Comparison of ENCODE assay signal across 11 mouse cellular contexts in genomic region chr6:101270095-101270826, GRCm38 (mm10).
DNase-seq lines count a peak whose midpoint lies in the region; ATAC-seq and TF ChIP-seq lines count a peak whose summit lies in the region.
"Had no signal": no experiment of that assay in that cellular context is flagged by ENCODE, and none has a peak within 500 bp of the region (broad histone marks: within the 10 kb centered on the region; RNA-seq: fewer than 3 reads in every experiment).

No protein-coding gene starts in this region.

- H3K9me3 ChIP-seq in heart, embryonic 10.5 days: no peaks in the 10 kb centered on the region
- no peaks in the 10 kb centered on the region for H3K9me3 ChIP-seq in liver, embryonic 12.5 days (replicated peaks)
- no peaks in the 10 kb centered on the region for H3K9me3 ChIP-seq in intestine, embryonic 16.5 days (ENCODE audit: control insufficient read depth, low read length)
- H3K9me3 ChIP-seq in limb, embryonic 14.5 days (ENCODE audit: control insufficient read depth, low read length): no peaks in the 10 kb centered on the region

- ATAC-seq in liver, embryonic 12.5 days: no peak
- no peak for ATAC-seq in intestine, embryonic 16.5 days
- peak; percentile 46; the same call in 1 of the 2 replicates for ATAC-seq in limb, embryonic 14.5 days (ENCODE audit: low FRiP score, low read depth)

- DNase-seq in heart, embryonic 10.5 days (ENCODE audit: low spot score): no peak
- DNase-seq in heart, adult 9 months (ENCODE audit: low spot score in 2 of 2): no peak
- DNase-seq in liver: no peak
- peak; percentile 56 for DNase-seq in limb, embryonic 14.5 days (ENCODE audit: low spot score)
- DNase-seq in retina, postnatal 1 day: no peak
- DNase-seq in cerebellum, postnatal 25 days: no peak
- DNase-seq: adrenal gland, postnatal 10 days; cerebellum, adult 18-20 months; thymus, postnatal 36 days had no signal

- no peak for TF ChIP-seq POLR2A in limb, embryonic 14.5 days (IDR thresholded peaks at IDR 0.05; ENCODE audit: borderline replicate concordance, extremely low read depth, insufficient read depth, insufficient read length)

- H3K27me3 ChIP-seq in heart, embryonic 10.5 days (ENCODE audit: insufficient read depth, poor library complexity, severe bottlenecking): no peaks in the 10 kb centered on the region
- no peaks in the 10 kb centered on the region for H3K27me3 ChIP-seq in liver, embryonic 12.5 days (replicated peaks)
- no peaks in the 10 kb centered on the region for H3K27me3 ChIP-seq in intestine, embryonic 16.5 days (replicated peaks; ENCODE audit: control insufficient read depth, insufficient read depth, low read length)
- no peaks in the 10 kb centered on the region for H3K27me3 ChIP-seq in limb, embryonic 14.5 days (ENCODE audit: control insufficient read depth, insufficient read depth, low read length)

- peak overlapping the region; percentile 73 for H3K27ac ChIP-seq in heart, embryonic 10.5 days
- peak overlapping the region; percentile 83; the same call in 1 of the 2 replicates for H3K27ac ChIP-seq in liver, embryonic 12.5 days
- H3K27ac ChIP-seq in intestine, embryonic 16.5 days (ENCODE audit: low read length): peak overlapping the region; percentile 42; the same call in 1 of the 2 replicates
- peak overlapping the region; percentile 59; the same call in 1 of the 2 replicates for H3K27ac ChIP-seq in limb, embryonic 14.5 days (replicated peaks; ENCODE audit: low read depth, low read length)

- no peak overlapping the region for H3K9ac ChIP-seq in liver, embryonic 12.5 days
- no peak overlapping the region for H3K9ac ChIP-seq in intestine, embryonic 16.5 days (ENCODE audit: low read depth, low read length)
- no peak overlapping the region for H3K9ac ChIP-seq in limb, embryonic 14.5 days (ENCODE audit: low read depth, low read length, severe bottlenecking)

- no peaks in the 10 kb centered on the region for H3K36me3 ChIP-seq in heart, embryonic 10.5 days
- H3K36me3 ChIP-seq in liver, embryonic 12.5 days: no peaks in the 10 kb centered on the region
- no peaks in the 10 kb centered on the region for H3K36me3 ChIP-seq in intestine, embryonic 16.5 days (ENCODE audit: control insufficient read depth, insufficient read depth, low read length)
- H3K36me3 ChIP-seq in limb, embryonic 14.5 days (ENCODE audit: control insufficient read depth, insufficient read depth, low read length): no peaks in the 10 kb centered on the region

- WGBS in heart, embryonic 10.5 days: 57% methylated on average over 7 of the region's 7 CpGs
- 59% methylated on average over 7 of the region's 7 CpGs for WGBS in liver, embryonic 12.5 days (ENCODE audit: insufficient replicate concordance)
- WGBS in intestine, embryonic 16.5 days: 36% methylated on average over 7 of the region's 7 CpGs
- 18% methylated on average over 7 of the region's 7 CpGs for WGBS in limb, embryonic 14.5 days

- H3K4me3 ChIP-seq in heart, embryonic 10.5 days: no peak overlapping the region
- no peak overlapping the region for H3K4me3 ChIP-seq in liver, embryonic 12.5 days
- no peak overlapping the region for H3K4me3 ChIP-seq in intestine, embryonic 16.5 days (ENCODE audit: low read length)
- no peak overlapping the region for H3K4me3 ChIP-seq in limb, embryonic 14.5 days (replicated peaks; ENCODE audit: low read length)

- H3K4me2 ChIP-seq in liver, embryonic 12.5 days: no peak overlapping the region
- H3K4me2 ChIP-seq in intestine, embryonic 16.5 days (ENCODE audit: low read depth, low read length): no peak overlapping the region
- H3K4me2 ChIP-seq in limb, embryonic 14.5 days (replicated peaks; ENCODE audit: low read depth, low read length, severe bottlenecking): no peak overlapping the region

- H3K4me1 ChIP-seq in heart, embryonic 10.5 days: peaks cover 79% of the 10 kb centered on the region
- H3K4me1 ChIP-seq in liver, embryonic 12.5 days: peaks cover 36% of the 10 kb centered on the region
- peaks cover 56% of the 10 kb centered on the region for H3K4me1 ChIP-seq in intestine, embryonic 16.5 days (ENCODE audit: control insufficient read depth, insufficient read depth, low read length)
- peaks cover 61% of the 10 kb centered on the region for H3K4me1 ChIP-seq in limb, embryonic 14.5 days (ENCODE audit: control insufficient read depth, insufficient read depth, low read length)
